10 mouse cellular contexts compared by ENCODE assay signal in genomic region chr10:59817528-59817927, GRCm38 (mm10).
DNase-seq lines count a peak whose midpoint lies in the region; ATAC-seq and TF ChIP-seq lines count a peak whose summit lies in the region.
"Had no signal": no experiment of that assay in that cellular context is flagged by ENCODE, and none has a peak within 500 bp of the region (broad histone marks: within the 10 kb centered on the region; RNA-seq: fewer than 3 reads in every experiment).

No protein-coding gene starts in this region.

- H3K4me3 ChIP-seq in heart, adult 2 months: no peak overlapping the region
- no peak overlapping the region for H3K4me3 ChIP-seq in midbrain, embryonic 15.5 days
- no peak overlapping the region for H3K4me3 ChIP-seq in midbrain, embryonic 10.5 days
- H3K4me3 ChIP-seq: embryonic facial prominence, embryonic 13.5 days had no signal

- H3K36me3 ChIP-seq in heart, adult 2 months (ENCODE audit: control insufficient read depth, insufficient read depth, low read length): no peaks in the 10 kb centered on the region
- H3K36me3 ChIP-seq in midbrain, embryonic 15.5 days (replicated peaks): no peaks in the 10 kb centered on the region
- H3K36me3 ChIP-seq in midbrain, embryonic 10.5 days: no peaks in the 10 kb centered on the region
- H3K36me3 ChIP-seq: embryonic facial prominence, embryonic 13.5 days had no signal

- H3K9ac ChIP-seq in heart, adult 2 months (ENCODE audit: low read depth, low read length): no peak overlapping the region
- H3K9ac ChIP-seq in midbrain, embryonic 15.5 days: no peak overlapping the region
- H3K9ac ChIP-seq: embryonic facial prominence, embryonic 13.5 days had no signal

- no peaks in the 10 kb centered on the region for H3K27me3 ChIP-seq in heart, adult 2 months (ENCODE audit: control insufficient read depth, insufficient read depth, low read length)
- H3K27me3 ChIP-seq in midbrain, embryonic 15.5 days (replicated peaks): no peaks in the 10 kb centered on the region
- no peaks in the 10 kb centered on the region for H3K27me3 ChIP-seq in midbrain, embryonic 10.5 days (ENCODE audit: low read depth, poor library complexity, severe bottlenecking)
- H3K27me3 ChIP-seq: embryonic facial prominence, embryonic 13.5 days had no signal

- 42% methylated on average over 2 of the region's 2 CpGs for WGBS in heart, adult 2 months
- 33% methylated on average over 2 of the region's 2 CpGs for WGBS in midbrain, embryonic 15.5 days
- WGBS in midbrain, embryonic 10.5 days: 55% methylated on average over 2 of the region's 2 CpGs

- no peak overlapping the region for H3K4me2 ChIP-seq in midbrain, embryonic 15.5 days
- H3K4me2 ChIP-seq: embryonic facial prominence, embryonic 13.5 days had no signal

- TF ChIP-seq EP300 in heart, adult 2 months (IDR thresholded peaks at IDR 0.05; ENCODE audit: insufficient read depth, low read depth, low read length): no peak

- no peak for DNase-seq in heart, adult 2 months
- DNase-seq in heart, adult 8-10 months (ENCODE audit: low spot score): no peak
- DNase-seq in midbrain, embryonic 10.5 days (ENCODE audit: low spot score): no peak
- DNase-seq in cerebellum, postnatal 36 days: peak; percentile 33 to 35
- peak; percentile 52 for DNase-seq in thymus, postnatal 14 days
- DNase-seq in heart, adult 11 months: no peak
- DNase-seq: heart, postnatal 4 days had no signal

- H3K4me1 ChIP-seq in heart, adult 2 months (ENCODE audit: control insufficient read depth, insufficient read depth, low read length): no peaks in the 10 kb centered on the region
- peaks cover 7% of the 10 kb centered on the region; the same call in 1 of the 2 replicates for H3K4me1 ChIP-seq in midbrain, embryonic 15.5 days
- H3K4me1 ChIP-seq in midbrain, embryonic 10.5 days: peaks cover 18% of the 10 kb centered on the region

- TF ChIP-seq POLR2A in heart, adult 2 months (IDR thresholded peaks at IDR 0.05; ENCODE audit: insufficient read depth, low read depth, low read length): no peak

- H3K9me3 ChIP-seq in midbrain, embryonic 15.5 days: no peaks in the 10 kb centered on the region
- no peaks in the 10 kb centered on the region for H3K9me3 ChIP-seq in midbrain, embryonic 10.5 days (replicated peaks)
- H3K9me3 ChIP-seq: embryonic facial prominence, embryonic 13.5 days had no signal

- intact Hi-C loops in heart, adult 2 months (cut with DNase I): loop anchor here (2.0 to 5.0 kb wide), 3 partner anchors 50 to 365 kb away; no protein-coding TSS in a partner anchor

- no peak overlapping the region for H3K27ac ChIP-seq in heart, adult 2 months
- no peak overlapping the region for H3K27ac ChIP-seq in midbrain, embryonic 15.5 days
- no peak overlapping the region for H3K27ac ChIP-seq in midbrain, embryonic 10.5 days (replicated peaks)
- H3K27ac ChIP-seq: embryonic facial prominence, embryonic 13.5 days had no signal

- ATAC-seq in midbrain, embryonic 15.5 days (replicated peaks): peak; percentile 51
- ATAC-seq in inflammation-experienced regulatory T-cells, adult 6 months: no peak

- peak; percentile 68 for TF ChIP-seq CTCF in heart, adult 2 months (IDR thresholded peaks at IDR 0.05)

- H3K79me2 ChIP-seq in heart, adult 2 months (replicated peaks; ENCODE audit: control insufficient read depth, insufficient read depth, low read length): no peaks in the 10 kb centered on the region

Comparison
In these comparisons a context has a peak if more than half of its experiments do, and no peak if none do; other contexts are left out.
1. DNase-seq: peak in cerebellum, postnatal 36 days (2 of 2) and thymus, postnatal 14 days (single experiment); none in heart, adult 2 months (0 of 2), heart, adult 8-10 months (single experiment), midbrain, embryonic 10.5 days (single experiment) and heart, adult 11 months (single experiment).